Mouse (Mus musculus): ENCODE data around the gene Stk16. TPM values are rescaled to one million over a fixed set of nuclear protein-coding genes. Genes with fewer than 3 reads are reported as not detected.

The Stk16 gene
- polyA plus RNA-seq, 1 experiment from 2014 or later = 110 TPM

GRCm38 (mm10) chr1:75236117-75237050 lies 25.7 kb downstream of the Stk16 start, which contains the start of gene Dnajb2:
Gene Dnajb2, plus strand, starts transcription at chr1:75236406.
- ATAC-seq (ENCODE audit: low FRiP score) = peak; percentile 89
- H3K27me3 ChIP-seq (ENCODE audit: control insufficient read depth, insufficient read depth, low read length) = no peaks in the 10 kb centered on the region
- WGBS = 1% methylated on average over 59 of the region's 64 CpGs

GRCm38 (mm10) chr1:75239591-75239990 lies 29.0 kb downstream of the Stk16 start:
- Histone ChIP-seq H3K27me3 (ENCODE audit: control insufficient read depth, insufficient read depth, low read length) (no peaks in the 10 kb centered on the region), H3K4me3 (ENCODE audit: low read depth, low read length) (no peak overlapping the region), H3K4me2 (replicated peaks; ENCODE audit: low read depth, low read length) (no peak overlapping the region), H3K9me3 (ENCODE audit: control insufficient read depth, low read length) (no peaks in the 10 kb centered on the region), H3K27ac (ENCODE audit: low read depth, low read length) (no peak overlapping the region), H3K9ac (ENCODE audit: low read depth, low read length) (no peak overlapping the region), H3K36me3 (ENCODE audit: control insufficient read depth, insufficient read depth, low read length) (no peaks in the 10 kb centered on the region), H3K4me1 (replicated peaks; ENCODE audit: control insufficient read depth, insufficient read depth, low read length) (peaks cover 3% of the 10 kb centered on the region; the same call in 1 of the 2 replicates)
- DNase-seq (ENCODE audit: low spot score) (no peak), ATAC-seq (ENCODE audit: low FRiP score) (no peak)
- 85% methylated on average over 10 of the region's 10 CpGs for WGBS

More at GRCm38 (mm10) chr1:75236117-75237050, 25.7 kb downstream of the Stk16 start, which contains the start of gene Dnajb2:
- Histone ChIP-seq H3K4me2 (replicated peaks; ENCODE audit: low read depth, low read length) (peak within 1 kb of the TSS; percentile 95), H3K9me3 (ENCODE audit: control insufficient read depth, low read length) (no peaks in the 10 kb centered on the region), H3K4me3 (ENCODE audit: low read depth, low read length) (peak within 1 kb of the TSS; percentile 60), H3K4me1 (replicated peaks; ENCODE audit: control insufficient read depth, insufficient read depth, low read length) (peaks cover 3% of the 10 kb centered on the region; the same call in 1 of the 2 replicates), H3K9ac (ENCODE audit: low read depth, low read length) (peak within 1 kb of the TSS; percentile 80), H3K27ac (ENCODE audit: low read depth, low read length) (peak within 1 kb of the TSS; percentile 74), H3K36me3 (ENCODE audit: control insufficient read depth, insufficient read depth, low read length) (no peaks in the 10 kb centered on the region)
- DNase-seq (ENCODE audit: low spot score) = peak; percentile 74

DNA sequence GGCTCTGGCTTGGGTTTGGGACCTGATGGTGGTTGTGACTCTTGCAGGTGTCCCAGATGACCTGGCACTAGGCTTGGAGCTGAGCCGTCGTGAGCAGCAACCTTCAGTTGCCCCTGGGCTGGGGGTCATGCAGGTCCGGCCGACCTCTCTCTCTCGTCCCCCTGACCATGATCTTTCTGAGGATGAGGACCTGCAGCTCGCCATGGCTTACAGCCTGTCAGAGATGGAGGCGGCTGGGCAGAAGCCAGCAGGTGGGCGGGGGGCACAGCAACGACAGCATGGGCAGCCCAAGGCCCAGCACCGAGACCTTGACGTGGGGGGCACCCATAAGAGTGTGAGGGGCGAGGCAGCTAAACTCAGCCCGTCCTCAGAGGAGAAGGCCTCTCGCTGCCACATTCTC lies 32.8 kb downstream of the Stk16 start:
- Histone ChIP-seq H3K27me3 (ENCODE audit: control insufficient read depth, insufficient read depth, low read length) (no peaks in the 10 kb centered on the region), H3K9me3 (ENCODE audit: control insufficient read depth, low read length) (no peaks in the 10 kb centered on the region), H3K36me3 (ENCODE audit: control insufficient read depth, insufficient read depth, low read length) (no peaks in the 10 kb centered on the region), H3K4me1 (replicated peaks; ENCODE audit: control insufficient read depth, insufficient read depth, low read length) (no peaks in the 10 kb centered on the region), H3K27ac (ENCODE audit: low read depth, low read length) (no peak overlapping the region), H3K4me3 (ENCODE audit: low read depth, low read length) (no peak overlapping the region), H3K4me2 (replicated peaks; ENCODE audit: low read depth, low read length) (no peak overlapping the region), H3K9ac (ENCODE audit: low read depth, low read length) (no peak overlapping the region)
- WGBS = 90% methylated on average over 14 of the region's 14 CpGs
- ATAC-seq (ENCODE audit: low FRiP score) = no peak
- no peak for DNase-seq (ENCODE audit: low spot score)

- no peak overlapping the region for H3K27ac ChIP-seq (ENCODE audit: low read depth, low read length)
- H3K27me3 ChIP-seq (ENCODE audit: control insufficient read depth, insufficient read depth, low read length) = no peaks in the 10 kb centered on the region
- no peak overlapping the region for H3K4me2 ChIP-seq (replicated peaks; ENCODE audit: low read depth, low read length)
- ATAC-seq (ENCODE audit: low FRiP score) (0 out of 2 replicates have a peak, but pooled peaks have one; percentile 14), DNase-seq (ENCODE audit: low spot score) (no peak)
- 88% methylated on average over 12 of the region's 12 CpGs for WGBS
- no peaks in the 10 kb centered on the region for H3K9me3 ChIP-seq (ENCODE audit: control insufficient read depth, low read length)
- no peak overlapping the region for H3K4me3 ChIP-seq (ENCODE audit: low read depth, low read length)
- no peaks in the 10 kb centered on the region for H3K36me3 ChIP-seq (ENCODE audit: control insufficient read depth, insufficient read depth, low read length)
- H3K4me1 ChIP-seq (replicated peaks; ENCODE audit: control insufficient read depth, insufficient read depth, low read length) = no peaks in the 10 kb centered on the region
- no peak overlapping the region for H3K9ac ChIP-seq (ENCODE audit: low read depth, low read length)
Observed at GRCm38 (mm10) chr1:75244175-75244826, 33.7 kb downstream of the Stk16 start.

GRCm38 (mm10) chr1:75244836-75245235 lies 34.2 kb downstream of the Stk16 start:
- WGBS = 7% methylated on average over 4 of the region's 4 CpGs
- no peaks in the 10 kb centered on the region for H3K9me3 ChIP-seq (ENCODE audit: control insufficient read depth, low read length)
- peak; percentile 56 for ATAC-seq (ENCODE audit: low FRiP score)
- no peak overlapping the region for H3K27ac ChIP-seq (ENCODE audit: low read depth, low read length)
- no peaks in the 10 kb centered on the region for H3K4me1 ChIP-seq (replicated peaks; ENCODE audit: control insufficient read depth, insufficient read depth, low read length)
- DNase-seq (ENCODE audit: low spot score) = peak; percentile 58
- no peak overlapping the region for H3K9ac ChIP-seq (ENCODE audit: low read depth, low read length)
- no peak overlapping the region for H3K4me2 ChIP-seq (replicated peaks; ENCODE audit: low read depth, low read length)
- no peaks in the 10 kb centered on the region for H3K36me3 ChIP-seq (ENCODE audit: control insufficient read depth, insufficient read depth, low read length)
- no peak overlapping the region for H3K4me3 ChIP-seq (ENCODE audit: low read depth, low read length)
- no peaks in the 10 kb centered on the region for H3K27me3 ChIP-seq (ENCODE audit: control insufficient read depth, insufficient read depth, low read length)

DNA sequence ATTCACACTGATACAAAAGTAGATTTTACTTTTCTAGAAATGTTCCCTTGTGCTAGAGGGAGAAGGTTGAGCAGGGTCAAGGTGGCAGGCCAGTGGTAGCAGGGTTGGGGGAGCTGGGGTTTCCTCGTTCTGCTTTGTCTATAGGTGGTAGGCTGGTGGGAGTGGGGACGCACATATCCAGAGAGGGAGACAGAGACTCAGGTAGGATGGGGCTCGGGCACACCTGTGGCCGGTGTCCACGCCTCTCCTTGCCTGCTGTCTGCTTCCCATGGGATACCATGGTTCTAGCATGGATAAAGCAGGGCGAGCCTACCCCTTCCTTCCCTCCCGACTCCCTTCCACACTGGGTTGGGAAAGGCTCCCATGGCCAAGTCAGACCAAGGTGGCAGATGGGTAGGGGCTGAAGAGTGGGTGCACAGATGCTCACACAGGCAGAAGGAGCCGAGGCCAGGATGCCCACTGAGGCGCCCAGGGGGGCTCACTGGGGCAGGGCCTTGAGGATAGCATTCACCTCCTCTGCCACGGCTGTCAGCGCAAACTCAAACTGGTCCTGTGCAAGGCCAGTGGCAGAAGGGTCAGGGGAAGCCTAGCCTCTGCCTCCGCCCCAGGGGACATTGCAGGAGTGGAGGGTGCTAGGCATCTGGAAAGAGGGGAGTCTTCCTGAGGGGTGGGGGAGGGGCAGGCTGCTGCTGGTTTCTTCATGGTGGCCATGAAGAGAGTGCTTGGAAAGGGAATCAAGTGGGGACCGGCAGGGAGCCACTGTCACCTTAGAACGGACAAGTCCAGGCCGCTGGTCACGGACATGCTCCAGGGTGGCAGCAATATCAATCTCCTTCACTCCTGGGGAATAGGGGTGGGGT lies 36.7 kb downstream of the Stk16 start:
- DNase-seq (ENCODE audit: low spot score) (no peak), ATAC-seq (ENCODE audit: low FRiP score) (no peak)
- no peak overlapping the region for H3K27ac ChIP-seq (ENCODE audit: low read depth, low read length)
- 0 out of 2 replicates have a peak, but pooled peaks cover 2% of the 10 kb centered on the region for H3K4me1 ChIP-seq (replicated peaks; ENCODE audit: control insufficient read depth, insufficient read depth, low read length)
- WGBS = 77% methylated on average over 16 of the region's 16 CpGs
- no peak overlapping the region for H3K4me2 ChIP-seq (replicated peaks; ENCODE audit: low read depth, low read length)
- H3K9me3 ChIP-seq (ENCODE audit: control insufficient read depth, low read length) = no peaks in the 10 kb centered on the region
- no peak overlapping the region for H3K9ac ChIP-seq (ENCODE audit: low read depth, low read length)
- H3K4me3 ChIP-seq (ENCODE audit: low read depth, low read length) = no peak overlapping the region
- H3K27me3 ChIP-seq (ENCODE audit: control insufficient read depth, insufficient read depth, low read length) = no peaks in the 10 kb centered on the region
- H3K36me3 ChIP-seq (ENCODE audit: control insufficient read depth, insufficient read depth, low read length) = no peaks in the 10 kb centered on the region

- WGBS = 64% methylated on average over 9 of the region's 9 CpGs
- 0 out of 2 replicates have a peak, but pooled peaks have one; percentile 3 for ATAC-seq (ENCODE audit: low FRiP score)
- H3K9me3 ChIP-seq (ENCODE audit: control insufficient read depth, low read length) = no peaks in the 10 kb centered on the region
- no peak overlapping the region for H3K4me3 ChIP-seq (ENCODE audit: low read depth, low read length)
- no peak overlapping the region for H3K4me2 ChIP-seq (replicated peaks; ENCODE audit: low read depth, low read length)
- no peak overlapping the region for H3K27ac ChIP-seq (ENCODE audit: low read depth, low read length)
- 0 out of 2 replicates have a peak, but pooled peaks cover 2% of the 10 kb centered on the region for H3K4me1 ChIP-seq (replicated peaks; ENCODE audit: control insufficient read depth, insufficient read depth, low read length)
- no peak for DNase-seq (ENCODE audit: low spot score)
- H3K27me3 ChIP-seq (ENCODE audit: control insufficient read depth, insufficient read depth, low read length) = peaks cover 4% of the 10 kb centered on the region; the same call in 1 of the 2 replicates
- no peaks in the 10 kb centered on the region for H3K36me3 ChIP-seq (ENCODE audit: control insufficient read depth, insufficient read depth, low read length)
- H3K9ac ChIP-seq (ENCODE audit: low read depth, low read length) = no peak overlapping the region
Observed at GRCm38 (mm10) chr1:75248041-75248772, 37.6 kb downstream of the Stk16 start.

All from hindbrain, embryonic 11.5 days (tissue).